Mouse (Mus musculus): Measurements from ENCODE around the gene Il11ra2.
"Not testable (repeated sequence)": the region's sequence is repeated elsewhere in the genome, so short reads cannot be mapped to it uniquely, and the experiment has no call there.

Il11ra2 gene

GRCm38 (mm10) chr4:42661793-42662192 is at the start of gene Il11ra2:
Il11ra2 (minus strand) TSS chr4:42661893.
- DNase-seq (ENCODE audit: low spot score in 2 of 2) = not testable (repeated sequence)

DNA sequence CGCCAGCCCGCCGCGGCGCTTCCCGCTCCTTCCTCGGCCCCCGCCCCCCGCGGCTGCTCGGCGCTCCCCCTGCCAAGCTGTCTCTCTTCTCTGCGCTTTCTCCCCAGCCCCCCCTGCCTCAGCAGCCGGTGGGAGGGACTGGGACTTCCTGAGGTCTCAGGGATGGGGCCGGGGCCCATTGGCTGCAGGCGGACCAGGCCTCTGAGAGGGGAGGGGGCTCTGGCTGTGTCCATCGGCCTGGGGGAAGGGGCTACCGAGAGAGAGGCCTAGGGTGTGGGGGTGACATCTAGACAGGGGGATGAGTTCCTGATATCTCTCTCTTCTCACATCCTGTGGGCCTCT is 20.5 kb upstream of the Il11ra2 start:
- not testable (repeated sequence) for DNase-seq (ENCODE audit: low spot score in 2 of 2)

DNA sequence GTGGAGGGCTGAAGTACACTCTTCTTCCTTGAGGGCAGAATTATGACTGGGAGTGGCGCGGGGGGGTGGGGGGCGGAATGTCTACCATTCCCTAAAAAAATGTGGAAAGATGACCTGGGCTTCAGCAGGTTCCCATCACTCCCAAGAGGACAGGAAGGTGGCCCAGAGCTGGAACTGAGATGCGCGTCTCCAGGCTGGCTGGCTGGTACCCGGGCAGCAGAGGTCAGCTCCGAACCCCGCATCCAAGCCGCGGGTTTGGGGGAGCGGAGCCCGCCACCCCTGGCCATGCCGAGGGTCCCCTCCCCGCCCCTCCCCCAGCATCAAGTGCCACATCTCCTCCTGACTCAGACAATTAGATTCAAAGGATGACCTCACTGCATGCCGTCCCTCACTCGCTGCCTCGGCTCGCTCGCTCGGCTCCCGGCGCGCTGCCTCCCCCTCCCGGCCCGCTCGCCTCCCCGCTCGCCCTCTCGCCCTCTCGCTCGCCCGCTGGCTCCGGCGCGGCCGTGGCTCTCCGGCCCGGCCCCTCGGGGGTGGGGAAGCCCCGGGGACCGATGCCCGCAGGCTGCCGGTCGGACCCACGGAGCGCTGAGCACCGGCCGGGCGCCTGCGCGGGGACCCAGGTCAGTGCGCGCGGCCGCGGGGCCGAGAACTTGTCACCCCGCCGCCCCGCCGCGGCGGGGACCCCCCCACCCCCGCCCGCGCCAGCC is 19.9 kb upstream of the Il11ra2 start:
- DNase-seq (ENCODE audit: low spot score in 2 of 2) = not testable (repeated sequence)

GRCm38 (mm10) chr4:42680374-42681356 is 19.0 kb upstream of the Il11ra2 start:
- not testable (repeated sequence) for DNase-seq (ENCODE audit: low spot score in 2 of 2)

DNA sequence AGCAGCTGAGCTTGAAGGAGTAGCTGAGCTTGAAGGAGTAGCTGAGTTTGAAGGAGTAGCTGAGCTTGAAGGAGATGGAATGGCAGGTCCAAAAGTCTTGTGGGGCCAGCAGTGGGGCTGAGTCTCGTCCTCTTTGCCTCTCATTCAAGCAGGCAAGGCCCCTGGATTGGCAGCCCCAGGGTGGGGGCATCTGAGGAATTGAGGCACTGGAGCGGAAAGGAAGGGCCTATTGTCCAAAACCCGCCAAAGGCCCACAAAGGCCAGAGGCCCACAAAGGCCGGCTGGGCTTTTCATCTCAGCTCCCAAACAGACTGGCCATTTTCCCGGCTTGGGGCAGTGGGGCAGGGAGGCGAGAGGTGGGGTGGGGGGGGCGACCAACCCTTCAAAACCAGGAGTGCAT is 17.7 kb upstream of the Il11ra2 start:
- DNase-seq (ENCODE audit: low spot score in 2 of 2) = not testable (repeated sequence)

DNA sequence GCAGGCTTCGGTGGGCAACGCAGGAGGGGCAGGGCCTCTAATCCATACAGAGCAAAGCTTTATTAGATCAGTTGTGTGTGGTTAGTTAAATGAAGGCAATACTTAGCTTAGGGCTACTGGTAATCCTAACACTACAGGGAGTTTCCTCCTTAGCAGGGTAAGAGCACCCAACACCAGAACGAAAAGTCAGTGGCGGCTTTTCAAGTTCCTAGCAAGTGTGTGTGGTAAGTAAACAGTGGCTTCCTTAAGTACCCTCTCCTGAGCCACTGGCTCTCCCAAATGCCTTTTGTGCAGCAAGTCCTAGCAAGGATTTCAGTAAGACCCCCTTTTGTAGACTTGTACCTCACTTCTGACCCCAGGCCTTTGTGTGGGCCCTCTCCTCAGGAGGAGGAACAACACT is 13.7 kb upstream of the Il11ra2 start:
- not testable (repeated sequence) for DNase-seq (ENCODE audit: low spot score in 2 of 2)

- not testable (repeated sequence) for DNase-seq (ENCODE audit: low spot score in 2 of 2)
Observed at GRCm38 (mm10) chr4:42654951-42655350, 6.7 kb downstream of the Il11ra2 start, which contains the start of gene Ccl27b. Ccl27b (plus strand) TSS chr4:42655251.

- DNase-seq (ENCODE audit: low spot score in 2 of 2) = not testable (repeated sequence)
Observed at GRCm38 (mm10) chr4:42629419-42629818, 32.3 kb downstream of the Il11ra2 start, which contains the start of gene Gm2564. Gm2564 (plus strand) TSS chr4:42629719.

DNA sequence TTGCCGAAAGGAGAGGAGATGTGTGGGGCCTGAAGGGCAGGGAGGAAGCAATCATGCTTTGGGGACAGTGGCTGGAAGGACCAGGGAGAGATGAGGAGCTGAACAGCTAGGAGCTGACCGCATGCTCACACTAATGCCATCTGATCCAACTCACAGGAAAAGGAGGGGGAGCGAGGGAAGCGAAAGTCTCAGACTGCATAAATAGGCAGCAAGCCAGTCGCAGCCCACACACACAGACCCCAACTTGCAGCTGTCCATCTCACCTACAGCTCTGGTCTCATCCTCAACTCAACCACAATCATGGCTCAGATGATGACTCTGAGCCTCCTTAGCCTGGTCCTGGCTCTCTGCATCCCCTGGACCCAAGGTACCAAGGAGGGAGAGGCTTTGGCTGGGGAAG is 49.8 kb downstream of the Il11ra2 start, which contains the start of gene Gm10591:
Gene Gm10591, plus strand, starts transcription at position 301 of the 400 bp plus-strand sequence.
- DNase-seq (ENCODE audit: low spot score in 2 of 2) = not testable (repeated sequence)

Data from frontal cortex, postnatal 36 days (tissue).